Mouse (Mus musculus): Measurements from ENCODE around the gene Cdk7. TPM values are rescaled to one million over a fixed set of nuclear protein-coding genes. Genes with fewer than 3 reads are reported as not detected.

Cdk7 gene
- polyA plus RNA-seq (2015; fragmentation: Nextera tagmentation; extraction: Ambion mirVana) = 94.2 and 101 TPM in 2 replicates

DNA sequence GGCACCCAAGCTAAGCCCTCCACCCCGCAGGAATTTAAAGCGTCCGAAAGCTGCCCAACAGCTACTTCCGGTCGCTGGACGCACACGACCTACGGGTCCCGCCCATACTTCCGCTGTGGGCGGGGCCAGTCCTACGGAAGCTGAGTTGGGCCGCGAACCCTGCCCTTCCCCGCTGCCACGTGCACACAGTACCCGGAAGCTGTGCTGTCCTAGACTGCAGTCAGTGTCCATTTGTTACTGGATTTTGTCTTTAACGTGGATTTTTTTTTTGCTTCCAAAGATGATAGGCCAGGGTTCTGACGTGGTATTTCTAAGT, at the start of gene Cdk7:
Gene Cdk7, minus strand, starts transcription at position 79 of the 316 bp plus-strand sequence.
- H3K27me3 ChIP-seq = no peaks in the 10 kb centered on the region
- H3K4me1 ChIP-seq = peaks cover 16% of the 10 kb centered on the region
- peaks cover 25% of the 10 kb centered on the region for H3K36me3 ChIP-seq
- H3K9ac ChIP-seq = peak within 1 kb of the TSS; percentile 80
- H3K4me3 ChIP-seq = peak within 1 kb of the TSS; percentile 68
- H3K4me2 ChIP-seq = peak within 1 kb of the TSS; percentile 63
- ATAC-seq (ENCODE audit: borderline replicate concordance, extremely low read depth, low FRiP score, low TSS enrichment) = peak; percentile 99
- H3K27ac ChIP-seq = peak within 1 kb of the TSS; percentile 95
- H3K9me3 ChIP-seq = no peaks in the 10 kb centered on the region
- WGBS = 0% methylated on average over 19 of the region's 19 CpGs

DNA sequence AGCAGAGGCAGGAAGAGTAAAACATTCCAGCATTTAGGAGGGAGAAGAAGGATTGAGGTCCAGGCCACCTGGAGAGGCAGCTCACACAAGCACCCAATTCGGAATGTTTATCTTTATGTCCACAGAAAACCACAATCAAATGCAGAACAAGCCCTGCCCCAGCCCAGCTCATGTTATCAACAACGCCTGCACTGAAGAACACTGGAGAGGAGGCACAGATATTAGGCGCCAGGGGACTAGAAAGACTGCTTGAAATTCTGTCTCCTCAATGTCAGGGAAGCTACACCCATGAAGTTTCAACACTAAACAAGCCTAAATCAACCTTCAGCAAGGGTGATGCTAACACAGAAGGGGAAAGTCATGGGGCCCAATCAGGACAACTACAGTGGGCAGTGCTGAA, 46.8 kb upstream of the Cdk7 start:
- no peak overlapping the region for H3K9ac ChIP-seq
- no peak overlapping the region for H3K4me3 ChIP-seq
- no peak overlapping the region for H3K27ac ChIP-seq
- H3K36me3 ChIP-seq = peaks cover 27% of the 10 kb centered on the region
- WGBS = 75% methylated on average over 3 of the region's 3 CpGs
- H3K4me1 ChIP-seq = peaks cover 21% of the 10 kb centered on the region
- H3K27me3 ChIP-seq = no peaks in the 10 kb centered on the region
- H3K9me3 ChIP-seq = no peaks in the 10 kb centered on the region
- ATAC-seq (ENCODE audit: borderline replicate concordance, extremely low read depth, low FRiP score, low TSS enrichment) = no peak
- H3K4me2 ChIP-seq = no peak overlapping the region

DNA sequence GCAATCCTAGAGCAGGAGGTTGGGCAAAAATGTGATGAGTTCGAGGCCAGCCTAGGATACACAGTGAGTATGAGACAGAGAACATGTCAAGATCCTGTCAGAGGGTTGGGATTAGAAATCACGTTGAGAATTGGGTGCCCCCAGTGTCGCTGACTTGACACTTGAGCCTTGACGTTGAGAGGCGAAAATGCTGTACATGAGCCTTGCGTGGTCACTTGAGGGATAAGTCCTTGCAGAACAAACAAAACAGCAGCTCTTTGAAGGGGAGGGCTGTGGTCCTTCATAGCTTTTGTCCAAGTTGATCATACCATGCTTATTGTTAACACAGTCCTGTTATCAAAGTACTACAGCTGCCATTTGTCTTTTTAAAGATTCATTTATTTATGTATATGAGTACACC, 46.0 kb upstream of the Cdk7 start:
- Histone ChIP-seq H3K36me3 (peaks cover 27% of the 10 kb centered on the region), H3K4me3 (no peak overlapping the region), H3K4me1 (peaks cover 21% of the 10 kb centered on the region), H3K9me3 (no peaks in the 10 kb centered on the region), H3K4me2 (0 out of 2 replicates have a peak overlapping the region, but pooled peaks have one; percentile 87), H3K9ac (no peak overlapping the region), H3K27me3 (no peaks in the 10 kb centered on the region), H3K27ac (no peak overlapping the region)
- 55% methylated on average over 6 of the region's 6 CpGs for WGBS
- no peak for ATAC-seq (ENCODE audit: borderline replicate concordance, extremely low read depth, low FRiP score, low TSS enrichment)

DNA sequence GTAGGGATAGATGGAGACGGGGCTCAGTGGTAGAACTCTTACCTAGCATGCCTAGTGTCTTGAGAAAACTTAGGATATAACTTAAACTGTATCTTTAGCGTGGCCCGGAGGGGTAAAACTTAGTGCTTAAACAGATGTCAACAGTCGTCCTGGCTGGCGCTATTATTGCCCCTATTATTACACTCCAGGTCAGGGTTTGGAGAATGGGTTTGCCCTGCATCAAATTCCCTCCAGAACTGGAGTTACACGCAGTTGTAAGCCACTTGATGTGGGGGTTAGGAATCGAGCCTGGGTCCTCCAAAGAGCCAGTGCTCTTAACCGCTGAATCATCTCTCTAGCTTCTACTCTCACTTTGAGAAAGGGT, 45.3 kb upstream of the Cdk7 start:
- peak overlapping the region; percentile 8 for H3K27ac ChIP-seq
- no peaks in the 10 kb centered on the region for H3K27me3 ChIP-seq
- ATAC-seq (ENCODE audit: borderline replicate concordance, extremely low read depth, low FRiP score, low TSS enrichment) = peak; percentile 7; the same call in 1 of the 2 replicates
- H3K9me3 ChIP-seq = no peaks in the 10 kb centered on the region
- peaks cover 21% of the 10 kb centered on the region for H3K4me1 ChIP-seq
- WGBS = 7% methylated on average over 8 of the region's 8 CpGs
- peak overlapping the region; percentile 80; the same call in 1 of the 2 replicates for H3K9ac ChIP-seq
- peak overlapping the region; percentile 94 for H3K4me3 ChIP-seq
- H3K4me2 ChIP-seq = peak overlapping the region; percentile 87
- peaks cover 28% of the 10 kb centered on the region for H3K36me3 ChIP-seq

DNA sequence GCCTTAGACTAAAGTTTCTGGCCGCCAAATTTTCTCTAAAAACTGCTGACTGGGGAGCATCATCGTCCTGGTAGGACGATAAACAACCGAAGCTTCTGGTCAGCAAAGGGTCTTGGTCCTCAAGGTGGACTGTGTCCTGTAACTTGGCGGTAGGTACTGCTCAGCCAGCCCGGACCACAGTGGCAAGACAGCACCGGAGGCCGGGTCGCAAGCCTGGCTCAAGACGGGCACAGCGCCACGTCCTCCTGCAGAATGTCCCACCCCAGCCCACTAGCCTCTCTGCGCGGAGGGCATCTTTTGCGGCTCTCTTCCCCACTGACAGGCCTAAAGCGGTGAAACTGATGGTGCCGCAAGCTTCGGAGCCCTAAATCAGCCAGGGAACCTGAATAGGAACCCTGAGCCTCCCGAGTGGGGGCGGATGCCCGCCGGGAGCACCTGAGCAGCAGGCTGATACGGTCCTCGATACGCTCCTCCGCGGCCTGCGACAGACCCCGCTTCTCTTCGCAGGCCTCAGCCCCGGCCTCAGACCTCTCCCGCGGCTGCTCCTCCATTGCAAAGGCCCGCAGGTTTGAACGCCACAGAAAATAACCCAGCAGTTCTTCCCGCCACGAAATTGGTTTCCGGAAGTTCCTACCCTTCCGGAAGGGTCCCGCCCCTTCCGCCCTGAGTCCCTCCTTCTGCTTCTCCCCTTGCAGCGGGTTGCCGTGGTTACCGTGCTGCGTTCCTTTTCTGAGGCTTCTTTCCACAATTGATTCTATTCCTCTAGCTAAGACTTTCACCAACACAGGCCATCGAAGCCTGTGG, 44.7 kb upstream of the Cdk7 start, which contains the start of gene Cenph:
Gene Cenph, minus strand, starts transcription at position 648 of the 804 bp plus-strand sequence.
- Histone ChIP-seq H3K9ac (peak within 1 kb of the TSS; percentile 80), H3K4me2 (peak within 1 kb of the TSS; percentile 87), H3K27ac (peak within 1 kb of the TSS; percentile 57), H3K27me3 (no peaks in the 10 kb centered on the region), H3K9me3 (no peaks in the 10 kb centered on the region), H3K4me3 (peak within 1 kb of the TSS; percentile 94), H3K36me3 (peaks cover 28% of the 10 kb centered on the region), H3K4me1 (peaks cover 21% of the 10 kb centered on the region)
- peak; percentile 93 for ATAC-seq (ENCODE audit: borderline replicate concordance, extremely low read depth, low FRiP score, low TSS enrichment)
- under 1% methylated on average over 46 of the region's 46 CpGs for WGBS

DNA sequence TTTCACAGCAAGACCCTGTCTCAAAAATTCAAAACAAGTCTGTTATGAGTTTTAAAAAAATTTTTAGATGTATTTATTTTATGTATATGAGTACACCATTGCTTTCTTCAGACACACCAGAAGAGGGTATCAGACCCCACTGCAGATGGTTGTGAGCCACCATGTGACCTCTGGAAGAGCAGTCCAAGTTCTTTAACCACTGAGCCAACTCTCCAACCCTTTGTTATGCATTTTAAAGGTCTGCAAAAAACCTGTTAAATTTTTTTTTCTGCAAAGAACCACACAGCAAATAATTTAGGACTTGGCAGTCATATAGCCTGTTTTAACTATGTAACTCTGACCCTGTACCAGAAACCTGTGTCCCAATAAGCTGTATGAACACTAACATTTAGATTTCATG, 44.0 kb upstream of the Cdk7 start:
- Histone ChIP-seq H3K9ac (peak overlapping the region; percentile 80), H3K27ac (no peak overlapping the region), H3K4me3 (peak overlapping the region; percentile 94), H3K4me1 (peaks cover 21% of the 10 kb centered on the region), H3K4me2 (peak overlapping the region; percentile 87), H3K27me3 (no peaks in the 10 kb centered on the region), H3K9me3 (no peaks in the 10 kb centered on the region), H3K36me3 (peaks cover 28% of the 10 kb centered on the region)
- no peak for ATAC-seq (ENCODE audit: borderline replicate concordance, extremely low read depth, low FRiP score, low TSS enrichment)

DNA sequence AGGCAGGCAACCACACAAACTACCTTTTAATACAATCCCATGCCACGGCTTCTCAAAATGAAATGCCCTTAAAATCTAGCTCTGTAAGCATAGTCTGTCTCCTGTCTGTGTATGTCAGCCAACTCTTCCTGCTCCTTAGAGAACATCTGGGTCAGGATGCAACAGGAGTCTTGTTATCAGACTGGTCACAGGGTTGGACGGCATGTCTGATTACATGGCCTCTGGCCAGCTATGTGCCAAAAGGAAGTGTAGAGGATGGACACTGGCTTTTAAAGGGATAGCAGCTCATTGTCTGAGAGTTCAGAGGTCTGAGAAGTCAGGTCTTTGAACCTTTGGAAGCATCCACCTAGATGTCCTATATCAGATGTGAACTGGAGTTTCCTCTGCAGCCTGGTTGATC, 24.6 kb upstream of the Cdk7 start:
- ATAC-seq (ENCODE audit: borderline replicate concordance, extremely low read depth, low FRiP score, low TSS enrichment) = no peak
- H3K27ac ChIP-seq = no peak overlapping the region
- no peak overlapping the region for H3K9ac ChIP-seq
- no peak overlapping the region for H3K4me3 ChIP-seq
- no peaks in the 10 kb centered on the region for H3K9me3 ChIP-seq
- no peak overlapping the region for H3K4me2 ChIP-seq
- H3K27me3 ChIP-seq = no peaks in the 10 kb centered on the region
- peaks cover 8% of the 10 kb centered on the region; the same call in 1 of the 2 replicates for H3K36me3 ChIP-seq
- no peaks in the 10 kb centered on the region for H3K4me1 ChIP-seq
- 65% methylated on average over 2 of the region's 2 CpGs for WGBS

DNA sequence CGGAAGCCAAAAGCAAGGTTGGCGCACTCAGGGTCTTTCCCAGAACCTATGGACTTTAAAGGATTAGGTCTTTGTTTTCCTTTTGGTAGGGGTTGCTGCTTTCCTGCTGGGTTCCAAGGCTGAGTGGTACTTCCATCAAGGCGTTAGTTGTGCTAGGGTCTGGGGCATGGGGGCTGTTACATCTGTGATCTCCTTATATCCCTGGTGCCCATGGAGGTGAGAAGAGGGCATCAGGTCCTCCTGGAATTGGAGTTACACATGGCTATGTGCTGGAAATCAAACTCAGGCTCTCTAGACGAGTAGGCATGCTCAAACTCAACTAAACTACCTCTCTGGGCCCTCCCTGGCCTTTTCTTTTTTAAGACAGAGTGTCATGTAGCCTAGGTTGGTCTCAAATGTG, 23.4 kb upstream of the Cdk7 start:
- H3K4me1 ChIP-seq = no peaks in the 10 kb centered on the region
- no peaks in the 10 kb centered on the region for H3K9me3 ChIP-seq
- 61% methylated on average over 4 of the region's 4 CpGs for WGBS
- H3K36me3 ChIP-seq = no peaks in the 10 kb centered on the region; the same call in 1 of the 2 replicates
- no peak overlapping the region for H3K4me3 ChIP-seq
- no peak overlapping the region for H3K4me2 ChIP-seq
- ATAC-seq (ENCODE audit: borderline replicate concordance, extremely low read depth, low FRiP score, low TSS enrichment) = no peak
- H3K9ac ChIP-seq = no peak overlapping the region
- no peak overlapping the region for H3K27ac ChIP-seq
- no peaks in the 10 kb centered on the region for H3K27me3 ChIP-seq

DNA sequence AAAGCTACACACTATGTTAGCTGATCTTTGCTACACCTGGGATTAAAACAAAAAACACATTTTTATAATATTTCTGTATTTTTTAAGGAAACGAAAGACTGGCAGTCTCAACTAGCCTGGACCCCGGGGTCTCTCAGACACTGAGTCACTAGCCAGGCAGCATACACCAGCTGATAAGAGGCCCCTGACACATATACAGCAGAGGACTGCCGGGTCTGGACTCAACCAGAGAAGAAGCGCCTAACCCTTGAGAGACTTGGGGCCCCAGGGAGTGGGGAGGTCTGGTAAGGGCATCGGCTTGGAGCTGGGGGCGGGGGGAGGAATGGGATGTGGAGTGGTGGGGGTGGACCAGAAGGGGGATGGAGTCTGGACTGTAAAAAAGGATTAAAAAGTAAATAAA, 22.3 kb upstream of the Cdk7 start:
- Histone ChIP-seq H3K9me3 (no peaks in the 10 kb centered on the region), H3K27me3 (no peaks in the 10 kb centered on the region), H3K27ac (no peak overlapping the region), H3K9ac (no peak overlapping the region), H3K4me2 (no peak overlapping the region), H3K4me3 (no peak overlapping the region), H3K4me1 (no peaks in the 10 kb centered on the region), H3K36me3 (no peaks in the 10 kb centered on the region)
- 69% methylated on average over 6 of the region's 6 CpGs for WGBS
- ATAC-seq (ENCODE audit: borderline replicate concordance, extremely low read depth, low FRiP score, low TSS enrichment) = no peak

DNA sequence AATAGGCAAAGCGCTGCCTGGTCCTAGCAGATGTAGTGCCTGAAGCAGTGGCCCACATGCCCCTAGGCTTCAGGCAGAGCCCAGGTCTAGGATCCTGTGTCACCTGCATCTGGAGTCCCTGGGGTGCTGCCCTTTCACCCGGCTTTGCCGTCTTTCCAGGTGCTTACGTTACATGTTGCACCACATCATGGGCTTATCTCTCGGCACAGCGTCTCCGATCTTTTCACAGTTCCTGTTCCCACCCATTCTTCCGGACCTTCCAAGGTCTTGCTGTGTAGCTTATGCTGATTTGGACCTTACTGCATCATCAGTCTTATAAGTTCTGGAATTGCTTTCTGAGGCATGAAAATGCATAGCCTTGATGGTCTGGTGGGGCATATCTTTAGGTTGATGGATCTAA, 21.8 kb upstream of the Cdk7 start:
- no peak overlapping the region for H3K27ac ChIP-seq
- H3K9me3 ChIP-seq = no peaks in the 10 kb centered on the region
- no peak for ATAC-seq (ENCODE audit: borderline replicate concordance, extremely low read depth, low FRiP score, low TSS enrichment)
- no peak overlapping the region for H3K4me2 ChIP-seq
- H3K9ac ChIP-seq = no peak overlapping the region
- WGBS = 85% methylated on average over 8 of the region's 8 CpGs
- no peaks in the 10 kb centered on the region for H3K27me3 ChIP-seq
- no peaks in the 10 kb centered on the region for H3K4me1 ChIP-seq
- no peak overlapping the region for H3K4me3 ChIP-seq
- H3K36me3 ChIP-seq = no peaks in the 10 kb centered on the region

DNA sequence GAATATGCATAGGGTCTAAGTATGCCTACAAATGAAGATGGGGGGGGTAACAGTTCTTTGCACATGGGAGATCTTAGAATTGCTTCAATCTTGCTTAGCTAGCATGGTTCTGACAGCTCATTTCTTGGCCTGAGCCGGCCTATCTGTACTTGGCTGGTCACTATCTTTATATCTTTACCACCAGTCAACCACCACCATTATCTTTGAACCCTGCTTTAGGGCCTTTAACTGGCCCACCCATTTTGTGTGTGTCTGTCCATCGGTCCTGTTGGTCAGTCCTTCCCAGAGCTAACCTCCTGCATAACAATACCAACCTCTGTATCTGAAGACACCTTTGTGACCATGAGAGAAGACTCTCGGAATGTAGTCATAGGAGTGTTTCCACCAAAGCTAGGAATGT, 20.7 kb upstream of the Cdk7 start:
- no peak overlapping the region for H3K4me2 ChIP-seq
- H3K27me3 ChIP-seq = no peaks in the 10 kb centered on the region
- 81% methylated on average over 3 of the region's 3 CpGs for WGBS
- H3K36me3 ChIP-seq = no peaks in the 10 kb centered on the region
- no peaks in the 10 kb centered on the region for H3K4me1 ChIP-seq
- no peak overlapping the region for H3K9ac ChIP-seq
- H3K9me3 ChIP-seq = no peaks in the 10 kb centered on the region
- no peak overlapping the region for H3K4me3 ChIP-seq
- no peak for ATAC-seq (ENCODE audit: borderline replicate concordance, extremely low read depth, low FRiP score, low TSS enrichment)
- H3K27ac ChIP-seq = no peak overlapping the region

DNA sequence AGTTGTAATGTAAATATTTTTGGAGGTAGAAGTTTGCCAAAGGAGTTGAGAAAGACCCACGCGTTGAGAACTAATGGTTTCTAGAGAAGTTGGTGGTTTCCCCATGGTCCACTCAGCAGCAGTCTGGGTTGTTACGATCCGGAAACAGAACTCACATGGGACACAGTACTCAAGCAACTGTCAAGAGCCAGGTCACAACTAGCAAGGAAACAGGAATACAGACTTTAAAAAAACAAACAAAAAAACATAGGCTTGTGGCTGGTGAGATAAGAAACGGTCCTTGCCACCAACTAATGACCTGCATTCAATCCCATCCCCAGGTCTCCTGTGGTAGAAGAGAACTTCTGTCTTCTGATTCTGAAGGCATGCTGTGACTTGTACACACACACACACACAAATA, 20.1 kb upstream of the Cdk7 start:
- no peaks in the 10 kb centered on the region for H3K9me3 ChIP-seq
- H3K4me2 ChIP-seq = no peak overlapping the region
- no peak overlapping the region for H3K27ac ChIP-seq
- no peaks in the 10 kb centered on the region for H3K36me3 ChIP-seq
- H3K4me1 ChIP-seq = no peaks in the 10 kb centered on the region
- WGBS = 66% methylated on average over 5 of the region's 5 CpGs
- ATAC-seq (ENCODE audit: borderline replicate concordance, extremely low read depth, low FRiP score, low TSS enrichment) = no peak
- H3K27me3 ChIP-seq = no peaks in the 10 kb centered on the region
- no peak overlapping the region for H3K9ac ChIP-seq
- no peak overlapping the region for H3K4me3 ChIP-seq

Measured in lung, embryonic 15.5 days (tissue).